Mouse (Mus musculus): ENCODE measurements at regions not wholly inside any gene's neighbourhood (a gene's known extent, or its start where the extent isn't known, plus 50 kb on each side); places are given as distances from the start of the nearest gene placed in this dataset.

- no peak for DNase-seq (ENCODE audit: low read depth, low spot score)
Observed at GRCm38 (mm10) chr6:51701253-51702020, 177.7 kb downstream of the Snx10 start.

GRCm38 (mm10) chr6:51702456-51703171 is 178.9 kb downstream of the Snx10 start:
- peak; percentile 30 for DNase-seq (ENCODE audit: low read depth, low spot score)

GRCm38 (mm10) chr6:51708011-51708410 is 184.3 kb downstream of the Snx10 start:
- no peak for DNase-seq (ENCODE audit: low read depth, low spot score)

- DNase-seq (ENCODE audit: low read depth, low spot score), result no peak
Observed at GRCm38 (mm10) chr6:51708668-51709339, 185.1 kb downstream of the Snx10 start.

GRCm38 (mm10) chr6:51709340-51710067 is 185.8 kb downstream of the Snx10 start:
- no peak for DNase-seq (ENCODE audit: low read depth, low spot score)

GRCm38 (mm10) chr6:51710153-51710552 is 186.5 kb downstream of the Snx10 start:
- DNase-seq (ENCODE audit: low read depth, low spot score), result no peak

GRCm38 (mm10) chr6:51710926-51711615 is 187.4 kb downstream of the Snx10 start:
- DNase-seq (ENCODE audit: low read depth, low spot score), result no peak

GRCm38 (mm10) chr6:51711616-51711970 is 187.9 kb downstream of the Snx10 start:
- no peak for DNase-seq (ENCODE audit: low read depth, low spot score)

GRCm38 (mm10) chr6:51715158-51715840 is 191.6 kb downstream of the Snx10 start:
- no peak for DNase-seq (ENCODE audit: low read depth, low spot score)

GRCm38 (mm10) chr6:51717386-51717785 is 193.7 kb downstream of the Snx10 start:
- no peak for DNase-seq (ENCODE audit: low read depth, low spot score)

- no peak for DNase-seq (ENCODE audit: low read depth, low spot score)
Observed at GRCm38 (mm10) chr6:51720705-51721104, 197.0 kb downstream of the Snx10 start.

GRCm38 (mm10) chr6:51723053-51723452 is 199.4 kb downstream of the Snx10 start:
- DNase-seq (ENCODE audit: low read depth, low spot score), result no peak

GRCm38 (mm10) chr6:51727191-51727590 is 203.5 kb downstream of the Snx10 start:
- no peak for DNase-seq (ENCODE audit: low read depth, low spot score)

GRCm38 (mm10) chr6:51728816-51729562 is 205.3 kb downstream of the Snx10 start:
- DNase-seq (ENCODE audit: low read depth, low spot score), result no peak

- no peak for DNase-seq (ENCODE audit: low read depth, low spot score)
Observed at GRCm38 (mm10) chr6:51730564-51731351, 207.1 kb downstream of the Snx10 start.

GRCm38 (mm10) chr6:51732298-51732895 is 208.7 kb downstream of the Snx10 start:
- no peak for DNase-seq (ENCODE audit: low read depth, low spot score)

- DNase-seq (ENCODE audit: low read depth, low spot score), result no peak
Observed at GRCm38 (mm10) chr6:51736051-51736450, 212.3 kb downstream of the Snx10 start.

GRCm38 (mm10) chr6:51743105-51743660 is 219.5 kb downstream of the Snx10 start:
- DNase-seq (ENCODE audit: low read depth, low spot score), result no peak

Measured in brain, embryonic 18.5 days (tissue).